ENCODE assay signal across 8 mouse cellular contexts in the genomic region with DNA sequence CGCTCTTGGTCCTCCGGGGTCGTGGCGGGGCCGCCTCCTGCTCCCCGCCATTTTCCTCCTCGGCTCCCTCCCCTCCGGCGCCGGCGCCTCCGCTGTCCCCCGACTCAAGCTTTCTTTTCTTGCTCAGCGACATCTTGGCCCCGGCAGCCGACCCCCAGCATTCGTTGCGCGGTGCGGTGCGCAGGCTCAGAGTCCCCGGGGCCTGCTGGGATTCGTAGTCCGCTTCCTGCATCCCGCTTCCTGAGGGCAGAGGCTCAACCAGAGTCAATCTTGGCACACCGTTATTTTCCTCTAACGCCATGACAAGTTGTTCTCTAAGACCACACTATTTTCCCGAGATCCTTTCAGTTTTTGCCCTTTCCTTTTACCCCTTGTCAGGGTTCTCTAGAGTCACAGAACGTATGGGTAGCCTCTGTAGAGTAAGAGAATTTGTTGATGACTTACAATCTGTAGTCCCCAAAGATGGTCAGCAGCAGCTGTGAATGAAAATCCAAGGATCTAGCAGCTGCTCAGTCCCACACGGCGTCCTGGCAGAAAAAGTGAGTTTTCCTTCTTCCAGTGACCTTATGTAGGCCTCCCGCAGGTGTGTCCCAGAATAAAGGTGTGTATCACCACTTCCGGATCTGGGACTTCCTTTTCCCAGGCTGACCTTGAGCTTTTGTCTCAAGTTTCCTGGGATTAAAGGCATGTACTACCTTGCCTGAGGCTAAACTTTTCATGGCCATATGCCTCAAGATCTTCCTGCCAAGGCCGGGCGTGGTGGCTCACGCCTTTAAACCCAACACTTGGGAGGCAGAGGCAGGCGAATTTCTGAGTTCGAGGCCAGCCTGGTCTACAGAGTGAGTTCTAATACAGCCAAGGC. TPM values are rescaled to one million over a fixed set of nuclear protein-coding genes. Genes with fewer than 3 reads are reported as not detected.
A peak's percentile ranks its signal among the peaks of the same experiment; 100 is the strongest.
DNase-seq lines count a peak whose midpoint lies in the region; ATAC-seq and TF ChIP-seq lines count a peak whose summit lies in the region.

A gene (minus strand): TSS at position 160 of the 862 bp plus-strand sequence.

- DNase-seq in brain, embryonic 14.5 days (ENCODE audit: low read depth), result peak; percentile 98
- DNase-seq in heart, embryonic 10.5 days (ENCODE audit: low spot score), result peak; percentile 94
- peak; percentile 91 for DNase-seq in limb, embryonic 14.5 days (ENCODE audit: low spot score)

- WGBS in heart, embryonic 10.5 days, result 19% methylated on average over 38 of the region's 38 CpGs
- 19% methylated on average over 38 of the region's 38 CpGs for WGBS in kidney, embryonic 14.5 days
- WGBS in limb, embryonic 14.5 days, result 19% methylated on average over 37 of the region's 38 CpGs
- 19% methylated on average over 38 of the region's 38 CpGs for WGBS in midbrain, embryonic 16.5 days
- WGBS in stomach, embryonic 14.5 days, result 18% methylated on average over 38 of the region's 38 CpGs

- H3K27me3 ChIP-seq in heart, embryonic 10.5 days (ENCODE audit: insufficient read depth, poor library complexity, severe bottlenecking), result no peaks in the 10 kb centered on the region
- no peaks in the 10 kb centered on the region for H3K27me3 ChIP-seq in kidney, embryonic 14.5 days (ENCODE audit: control insufficient read depth, insufficient read depth, low read length)
- H3K27me3 ChIP-seq in limb, embryonic 14.5 days (ENCODE audit: control insufficient read depth, insufficient read depth, low read length), result no peaks in the 10 kb centered on the region
- H3K27me3 ChIP-seq in midbrain, embryonic 16.5 days (ENCODE audit: control insufficient read depth, insufficient read depth, low read depth, low read length), result no peaks in the 10 kb centered on the region
- no peaks in the 10 kb centered on the region for H3K27me3 ChIP-seq in stomach, embryonic 14.5 days (ENCODE audit: control insufficient read depth, insufficient read depth, low read length)

- peak; percentile 72; the same call in 1 of the 2 replicates for TF ChIP-seq POLR2A in brain, embryonic 14.5 days (IDR thresholded peaks at IDR 0.05; ENCODE audit: borderline replicate concordance, extremely low read depth, insufficient read depth, insufficient read length, poor library complexity, severe bottlenecking)
- TF ChIP-seq POLR2A in limb, embryonic 14.5 days (IDR thresholded peaks at IDR 0.05; ENCODE audit: borderline replicate concordance, extremely low read depth, insufficient read depth, insufficient read length), result 0 out of 2 replicates have a peak, but pooled peaks have one; percentile 26

- peaks cover 8% of the 10 kb centered on the region; the same call in 1 of the 2 replicates for H3K4me1 ChIP-seq in heart, embryonic 10.5 days
- peaks cover 15% of the 10 kb centered on the region for H3K4me1 ChIP-seq in kidney, embryonic 14.5 days (ENCODE audit: control insufficient read depth, insufficient read depth, low read length)
- peaks cover 7% of the 10 kb centered on the region for H3K4me1 ChIP-seq in limb, embryonic 14.5 days (ENCODE audit: control insufficient read depth, insufficient read depth, low read length)
- peaks cover 14% of the 10 kb centered on the region for H3K4me1 ChIP-seq in midbrain, embryonic 16.5 days (ENCODE audit: control insufficient read depth, insufficient read depth, low read length)
- H3K4me1 ChIP-seq in stomach, embryonic 14.5 days (ENCODE audit: control insufficient read depth, insufficient read depth, low read length), result peaks cover 7% of the 10 kb centered on the region; the same call in 1 of the 2 replicates

- peaks cover 17% of the 10 kb centered on the region for H3K36me3 ChIP-seq in heart, embryonic 10.5 days
- H3K36me3 ChIP-seq in kidney, embryonic 14.5 days (ENCODE audit: control insufficient read depth, insufficient read depth, low read length), result peaks cover 18% of the 10 kb centered on the region; the same call in 1 of the 2 replicates
- peaks cover 9% of the 10 kb centered on the region for H3K36me3 ChIP-seq in limb, embryonic 14.5 days (ENCODE audit: control insufficient read depth, insufficient read depth, low read length)
- H3K36me3 ChIP-seq in midbrain, embryonic 16.5 days (ENCODE audit: control insufficient read depth, insufficient read depth, low read length), result peaks cover 8% of the 10 kb centered on the region
- H3K36me3 ChIP-seq in stomach, embryonic 14.5 days (ENCODE audit: control insufficient read depth, insufficient read depth, low read length), result peaks cover 15% of the 10 kb centered on the region

- H3K4me2 ChIP-seq in kidney, embryonic 14.5 days (replicated peaks; ENCODE audit: low read depth, low read length), result peak within 1 kb of the TSS; percentile 71
- H3K4me2 ChIP-seq in limb, embryonic 14.5 days (replicated peaks; ENCODE audit: low read depth, low read length, severe bottlenecking), result peak within 1 kb of the TSS; percentile 68
- H3K4me2 ChIP-seq in midbrain, embryonic 16.5 days (ENCODE audit: low read length), result peak within 1 kb of the TSS; percentile 81
- peak within 1 kb of the TSS; percentile 83 for H3K4me2 ChIP-seq in stomach, embryonic 14.5 days (replicated peaks; ENCODE audit: low read depth, low read length)

- peak; percentile 92 for ATAC-seq in CD4-positive, CD25-positive, alpha-beta regulatory T cell, adult 4 months
- peak; percentile 68 for ATAC-seq in erythroblast, adult 5-6 weeks (replicated peaks; ENCODE audit: low FRiP score, poor library complexity, severe bottlenecking)
- ATAC-seq in kidney, embryonic 14.5 days (ENCODE audit: low FRiP score, low TSS enrichment), result peak; percentile 94
- ATAC-seq in limb, embryonic 14.5 days (ENCODE audit: low FRiP score, low read depth), result peak; percentile 92
- ATAC-seq in midbrain, embryonic 16.5 days, result peak; percentile 96
- peak; percentile 94 for ATAC-seq in stomach, embryonic 14.5 days (ENCODE audit: insufficient number of reproducible peaks, insufficient read depth, low FRiP score, low read depth)

- H3K4me3 ChIP-seq in heart, embryonic 10.5 days, result peak within 1 kb of the TSS; percentile 95
- peak within 1 kb of the TSS; percentile 96 for H3K4me3 ChIP-seq in kidney, embryonic 14.5 days (ENCODE audit: low read length)
- H3K4me3 ChIP-seq in limb, embryonic 14.5 days (replicated peaks; ENCODE audit: low read length), result peak within 1 kb of the TSS; percentile 81
- H3K4me3 ChIP-seq in midbrain, embryonic 16.5 days (ENCODE audit: low read depth, low read length), result peak within 1 kb of the TSS; percentile 94
- H3K4me3 ChIP-seq in stomach, embryonic 14.5 days (ENCODE audit: low read depth, low read length), result peak within 1 kb of the TSS; percentile 93

- H3K27ac ChIP-seq in heart, embryonic 10.5 days, result peak within 1 kb of the TSS; percentile 98
- peak within 1 kb of the TSS; percentile 93 for H3K27ac ChIP-seq in kidney, embryonic 14.5 days (ENCODE audit: low read depth, low read length)
- H3K27ac ChIP-seq in limb, embryonic 14.5 days (replicated peaks; ENCODE audit: low read depth, low read length), result peak within 1 kb of the TSS; percentile 95
- peak within 1 kb of the TSS; percentile 97 for H3K27ac ChIP-seq in midbrain, embryonic 16.5 days (ENCODE audit: low read length)
- H3K27ac ChIP-seq in stomach, embryonic 14.5 days (ENCODE audit: low read length), result peak within 1 kb of the TSS; percentile 93

- peak within 1 kb of the TSS; percentile 97 for H3K9ac ChIP-seq in kidney, embryonic 14.5 days (ENCODE audit: low read depth, low read length)
- H3K9ac ChIP-seq in limb, embryonic 14.5 days (ENCODE audit: low read depth, low read length, severe bottlenecking), result peak within 1 kb of the TSS; percentile 96
- peak within 1 kb of the TSS; percentile 98 for H3K9ac ChIP-seq in midbrain, embryonic 16.5 days (ENCODE audit: low read depth, low read length)
- peak within 1 kb of the TSS; percentile 96 for H3K9ac ChIP-seq in stomach, embryonic 14.5 days (replicated peaks; ENCODE audit: low read depth, low read length)

- no peak for TF ChIP-seq CTCF in brain, embryonic 14.5 days (IDR thresholded peaks at IDR 0.05; ENCODE audit: borderline replicate concordance, extremely low read depth, insufficient read depth, insufficient read length)

- H3K9me3 ChIP-seq in heart, embryonic 10.5 days, result no peaks in the 10 kb centered on the region
- H3K9me3 ChIP-seq in kidney, embryonic 14.5 days (ENCODE audit: control insufficient read depth, low read length), result no peaks in the 10 kb centered on the region
- no peaks in the 10 kb centered on the region for H3K9me3 ChIP-seq in limb, embryonic 14.5 days (ENCODE audit: control insufficient read depth, low read length)
- no peaks in the 10 kb centered on the region for H3K9me3 ChIP-seq in midbrain, embryonic 16.5 days (replicated peaks; ENCODE audit: control insufficient read depth, low read length, poor library complexity, severe bottlenecking)
- no peaks in the 10 kb centered on the region for H3K9me3 ChIP-seq in stomach, embryonic 14.5 days (ENCODE audit: control insufficient read depth, low read depth, low read length)

RNA-seq across cellular contexts. Expression of the gene that starts here (rescaled TPM):
- polyA plus RNA-seq in CD4-positive, CD25-positive, alpha-beta regulatory T cell, adult 4 months (2017; shearing (Covaris generic)), result 1 to 10 TPM; 3.7 to 5.1 TPM
- 24.9 and 26.3 TPM in 2 replicates for polyA plus RNA-seq in brain, embryonic 14.5 days (2012; rRNA removed)
- 1.9 and 4.8 TPM in 2 replicates for total RNA-seq in erythroblast, adult 5-6 weeks (2015; ENCODE audit: low replicate concordance)
- total RNA-seq in erythroblast, adult 5-6 weeks (2017; ENCODE audit: low replicate concordance), result 0.51 and 1.1 TPM in 2 replicates
- 21.3 and 24.5 TPM in 2 replicates for polyA plus RNA-seq in heart, embryonic 10.5 days (2016; fragmentation: Nextera tagmentation; extraction: Ambion mirVana)
- 22.2 and 28.1 TPM in 2 replicates for polyA plus RNA-seq in kidney, embryonic 14.5 days (2014; fragmentation: Nextera tagmentation; extraction: Ambion mirVana)
- 20.5 and 22.6 TPM in 2 replicates for polyA plus RNA-seq in limb, embryonic 14.5 days (2012; rRNA removed)
- 25.5 and 27.7 TPM in 2 replicates for polyA plus RNA-seq in limb, embryonic 14.5 days (2014; fragmentation: Nextera tagmentation; extraction: Ambion mirVana)
- polyA plus RNA-seq in midbrain, embryonic 16.5 days (2015; fragmentation: Nextera tagmentation; extraction: Ambion mirVana), result 23.6 and 25.6 TPM in 2 replicates
- polyA plus RNA-seq in stomach, embryonic 14.5 days (2014; fragmentation: Nextera tagmentation; extraction: Ambion mirVana), result 19.3 and 20.8 TPM in 2 replicates

Comparison
In these comparisons a context has a peak if more than half of its experiments do, and no peak if none do; other contexts are left out.
1. Peak in every context shown above with its lines: DNase-seq, ATAC-seq, H3K4me3 ChIP-seq and H3K27ac ChIP-seq.